Mouse (Mus musculus) C2C12 (cell line): ENCODE data around the gene Jade3. TPM values are rescaled to one million over a fixed set of nuclear protein-coding genes. Genes with fewer than 3 reads are reported as not detected.

Experiments
- H3K27me3 ChIP-seq: one replicate; pipeline ENCODE4 v1.6.1; 2011; ENCODE audit not compliant: control insufficient read depth, insufficient read depth, insufficient read length
- H3K36me3 ChIP-seq: one replicate; pipeline ENCODE4 v1.6.1; 2011; ENCODE audit not compliant: control insufficient read depth, insufficient read depth
- H3K4me3 ChIP-seq: one replicate; pipeline ENCODE4 v1.5.1; 2011; ENCODE audit warnings: mild to moderate bottlenecking, control low read depth; ENCODE audit not compliant: poor library complexity, insufficient read depth, severe bottlenecking
- H3K79me2 ChIP-seq: one replicate; pipeline ENCODE4 v1.6.1; 2011; ENCODE audit not compliant: control insufficient read depth, insufficient read depth
- H3K79me3 ChIP-seq: one replicate; pipeline ENCODE4 v1.6.1; 2011; ENCODE audit warnings: low read depth, control low read depth
- H3ac ChIP-seq: one replicate; pipeline ENCODE3; 2011; ENCODE audit warnings: low read depth; ENCODE audit not compliant: control insufficient read depth, insufficient read length
- CEBPB ChIP-seq: IDR thresholded peaks from one replicate; pipeline ENCODE4 v1.6.1; 2011; ENCODE audit warnings: low read depth, mild to moderate bottlenecking, control low read depth, moderate library complexity
- CTCF ChIP-seq: IDR thresholded peaks from one replicate; pipeline ENCODE4 v1.5.1; 2011; ENCODE audit not compliant: control insufficient read depth, insufficient read depth, insufficient read length
- FOSL1 ChIP-seq: IDR thresholded peaks from one replicate; pipeline ENCODE4 v1.8.0; 2011; ENCODE audit warnings: mild to moderate bottlenecking, low read length; ENCODE audit not compliant: poor library complexity, insufficient read depth, severe bottlenecking
- MAX ChIP-seq: IDR thresholded peaks from one replicate; pipeline ENCODE4 v1.6.1; 2011; ENCODE audit warnings: mild to moderate bottlenecking, control low read depth
- MYOD1 ChIP-seq: IDR thresholded peaks from one replicate; pipeline ENCODE4 v1.6.1; 2011; ENCODE audit warnings: low read depth; ENCODE audit not compliant: control insufficient read depth, insufficient read length
- MYOG ChIP-seq: IDR thresholded peaks from one replicate; pipeline ENCODE4 v1.6.1; 2011; ENCODE audit not compliant: control insufficient read depth, insufficient read length; ENCODE audit errors: extremely low read depth
- USF1 ChIP-seq: IDR thresholded peaks from one replicate; pipeline ENCODE4 v1.6.1; 2011; ENCODE audit warnings: low read depth, mild to moderate bottlenecking, control low read depth, moderate library complexity
- polyA plus RNA-seq: library from polyadenylated mRNA; unstranded; fragments of >200 nt; fragmentation: generic; extraction: Trizol; gene quantifications from one replicate; pipeline ENCODE4 v1.2.1, GENCODE M21; 2012; ENCODE audit warnings: missing spikeins

Jade3 gene
- polyA plus RNA-seq, 1 experiment: 2.9 TPM

GRCm38 (mm10) chrX:20549532-20549931 lies 124.0 kb downstream of the Jade3 start, which contains the start of gene Rgn:
TSS of gene Rgn (plus strand) at chrX:20549787.
- Histone ChIP-seq H3K79me2 (no peaks in the 10 kb centered on the region), H3K4me3 (no peak within 1 kb of the TSS), H3ac (no peak within 1 kb of the TSS), H3K79me3 (no peaks in the 10 kb centered on the region), H3K36me3 (no peaks in the 10 kb centered on the region), H3K27me3 (no peaks in the 10 kb centered on the region)
- TF ChIP-seq MAX: no peak
- TF ChIP-seq FOSL1: no peak
- no peak for TF ChIP-seq USF1
- TF ChIP-seq CEBPB: no peak
- no peak for TF ChIP-seq MYOG
- no peak for TF ChIP-seq MYOD1
- TF ChIP-seq CTCF: no peak

DNA sequence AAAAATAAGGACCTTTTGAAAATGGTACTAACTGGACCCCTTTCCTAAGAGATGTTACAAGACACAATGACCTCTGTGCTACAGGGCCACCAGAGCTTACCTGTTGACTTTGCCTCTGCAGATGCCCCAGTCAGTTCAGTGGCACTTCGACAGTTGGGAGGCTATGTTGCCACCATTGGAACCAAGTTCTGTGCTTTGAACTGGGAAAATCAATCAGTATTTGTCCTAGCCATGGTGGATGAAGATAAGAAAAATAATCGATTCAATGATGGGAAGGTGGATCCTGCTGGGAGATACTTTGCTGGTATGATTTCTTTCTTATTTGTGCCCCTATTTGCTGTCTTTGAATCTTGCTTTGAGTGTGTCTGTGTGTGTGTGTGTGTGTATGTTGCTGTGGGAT lies 126.7 kb downstream of the Jade3 start:
- H3ac ChIP-seq: no peak overlapping the region
- no peaks in the 10 kb centered on the region for H3K36me3 ChIP-seq
- H3K4me3 ChIP-seq: no peak overlapping the region
- no peaks in the 10 kb centered on the region for H3K27me3 ChIP-seq
- H3K79me2 ChIP-seq: no peaks in the 10 kb centered on the region
- no peaks in the 10 kb centered on the region for H3K79me3 ChIP-seq
- TF ChIP-seq MYOD1 (no peak), CTCF (no peak), MYOG (no peak), USF1 (no peak), MAX (no peak), CEBPB (no peak)

GRCm38 (mm10) chrX:20561846-20562245 lies 136.4 kb downstream of the Jade3 start:
- no peaks in the 10 kb centered on the region for H3K79me2 ChIP-seq
- H3K36me3 ChIP-seq: no peaks in the 10 kb centered on the region
- no peak overlapping the region for H3K4me3 ChIP-seq
- no peaks in the 10 kb centered on the region for H3K79me3 ChIP-seq
- H3ac ChIP-seq: no peak overlapping the region
- H3K27me3 ChIP-seq: no peaks in the 10 kb centered on the region
- TF ChIP-seq CTCF (no peak), FOSL1 (no peak), USF1 (no peak)

DNA sequence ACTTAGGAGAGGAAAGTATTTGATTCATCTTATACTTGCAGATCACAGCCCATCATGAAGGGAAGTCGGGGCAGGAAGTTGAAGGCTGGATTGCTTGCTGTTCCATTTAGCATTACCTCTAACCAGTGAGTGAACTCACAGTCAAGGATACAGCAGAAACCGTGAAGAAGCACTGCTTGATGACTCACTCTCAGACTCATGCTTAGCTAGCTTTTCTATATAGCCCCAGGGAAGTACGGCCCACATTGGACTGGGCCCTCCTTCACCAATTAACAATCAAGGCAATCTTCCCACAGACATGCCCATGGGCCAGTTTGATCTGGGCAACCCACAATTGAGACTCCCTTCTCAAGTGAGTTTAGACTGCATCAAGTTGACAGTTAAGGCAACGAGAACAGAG lies 138.5 kb downstream of the Jade3 start:
- TF ChIP-seq MYOD1 (no peak), CTCF (no peak), USF1 (no peak), MAX (no peak), CEBPB (no peak), MYOG (no peak), FOSL1 (no peak)
- Histone ChIP-seq H3K79me2 (no peaks in the 10 kb centered on the region), H3ac (no peak overlapping the region), H3K79me3 (no peaks in the 10 kb centered on the region), H3K27me3 (no peaks in the 10 kb centered on the region), H3K4me3 (no peak overlapping the region), H3K36me3 (no peaks in the 10 kb centered on the region)

Other genes starting within 250 kb of the Jade3 start
- 0.02 TPM for gene Slc9a7, start 133.9 kb upstream of the Jade3 start, polyA plus RNA-seq
- gene Rp2, start 61.2 kb upstream of the Jade3 start, polyA plus RNA-seq: 3.3 TPM
- gene Rgn, start 124.1 kb downstream of the Jade3 start, polyA plus RNA-seq: not detected
- gene Rbm10, start 191.8 kb downstream of the Jade3 start, polyA plus RNA-seq: 46.2 TPM
- gene Ndufb11, start 191.9 kb downstream of the Jade3 start, polyA plus RNA-seq: 244 TPM
- 298 TPM for gene Uba1, start 232.6 kb downstream of the Jade3 start, polyA plus RNA-seq